Mouse (Mus musculus): ENCODE results near the gene Cox7a1.
A peak's percentile ranks its signal among the peaks of the same experiment; 100 is the strongest.
"Not testable (repeated sequence)": the region's sequence is repeated elsewhere in the genome, so short reads cannot be mapped to it uniquely, and the experiment has no call there.

Cox7a1 gene

DNA sequence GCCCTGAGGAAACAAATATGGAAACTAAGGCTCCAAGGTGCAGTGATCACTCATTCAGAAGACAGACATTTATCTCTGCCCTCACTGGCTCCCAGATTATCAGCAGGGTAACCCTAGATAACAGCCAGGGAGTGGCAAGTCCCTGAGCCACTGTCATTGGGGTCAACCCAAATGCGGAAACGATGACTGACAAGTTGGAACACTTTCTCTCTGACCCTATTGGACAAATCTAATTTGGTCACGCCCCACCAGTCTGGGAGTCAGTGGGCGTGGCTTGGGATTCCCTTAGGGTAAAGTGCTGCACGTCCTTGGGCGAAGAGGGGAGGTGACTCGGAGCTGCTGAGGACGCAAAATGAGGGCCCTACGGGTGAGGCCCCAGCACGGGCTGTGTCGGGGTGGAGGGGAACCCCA lies at the start of gene Cox7a1:
Gene Cox7a1 (plus strand): TSS at position 266 of the 411 bp plus-strand sequence.
- peak; percentile 80 to 82 for DNase-seq

DNA sequence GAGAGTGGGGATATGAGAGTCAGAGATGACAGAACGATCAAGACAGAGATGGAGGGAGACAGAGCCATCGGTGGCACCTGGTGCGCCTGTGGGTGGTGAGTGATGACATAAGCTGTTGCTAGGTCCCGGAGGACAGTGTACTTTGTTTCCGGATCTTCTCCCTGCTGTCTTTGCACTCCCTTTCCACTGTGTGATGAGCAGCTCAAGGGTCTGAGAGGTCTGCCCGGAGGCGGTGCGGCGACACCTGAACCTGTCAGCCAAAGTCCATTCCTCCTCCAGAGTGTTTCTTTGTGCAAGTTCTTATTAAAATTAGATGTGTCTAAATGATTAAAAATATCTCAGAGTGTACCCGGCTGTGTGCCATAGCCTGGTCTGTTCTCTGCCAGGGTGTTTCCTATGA lies 47.1 kb upstream of the Cox7a1 start:
- no peak for DNase-seq

DNA sequence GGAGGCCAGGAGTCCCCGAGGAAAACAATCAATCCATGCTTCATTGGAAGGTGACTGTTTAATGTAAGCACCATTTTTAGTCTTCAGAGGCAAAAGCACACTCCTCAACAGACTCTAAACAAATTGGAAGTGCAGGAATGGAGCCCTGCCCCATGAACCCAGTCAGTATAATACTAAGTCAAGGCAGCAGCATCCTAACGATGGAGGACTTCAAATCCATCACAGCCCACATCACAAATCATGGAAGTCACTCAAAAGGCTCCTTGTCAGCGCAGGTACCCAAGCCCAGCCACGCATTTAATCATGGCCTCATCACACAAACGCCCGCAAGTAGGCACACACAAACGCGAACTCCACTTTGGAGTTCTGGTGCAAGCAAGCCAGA lies 40.8 kb upstream of the Cox7a1 start:
- DNase-seq = peak in 1 of 2 experiments; percentile 17

DNA sequence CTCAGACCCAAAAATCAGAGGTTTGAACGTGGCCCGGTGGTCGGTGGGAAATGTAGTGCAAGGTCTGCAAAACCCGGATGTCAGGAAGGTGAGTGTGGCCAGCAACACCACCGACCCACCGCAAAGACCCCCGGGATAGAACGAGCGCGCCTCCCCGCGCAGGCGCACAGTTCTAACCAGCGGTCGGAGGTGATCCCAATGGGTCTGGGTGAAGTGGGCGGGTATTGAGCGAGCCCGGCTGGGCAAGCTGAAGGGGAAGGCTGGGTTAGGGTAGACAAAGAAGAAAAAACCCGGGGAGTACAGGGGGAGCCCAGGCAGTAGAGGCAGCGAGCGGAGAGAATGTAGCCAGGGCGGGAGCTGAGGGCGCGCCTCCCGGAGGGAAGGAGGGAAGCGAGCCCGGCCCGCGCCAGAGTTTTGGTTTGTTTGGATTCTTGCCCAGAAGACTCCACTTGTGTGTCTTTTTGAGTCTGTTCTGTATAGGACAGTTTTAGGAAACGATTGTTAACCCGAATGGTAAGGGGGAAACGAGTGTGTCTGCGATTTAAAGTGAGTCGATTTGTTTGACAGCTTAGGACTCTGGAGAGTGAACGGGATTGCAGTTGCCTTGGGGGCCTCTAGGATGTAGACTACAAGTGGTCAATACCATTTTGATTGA lies 40.3 kb upstream of the Cox7a1 start:
- peak; percentile 92 to 96 for DNase-seq

DNA sequence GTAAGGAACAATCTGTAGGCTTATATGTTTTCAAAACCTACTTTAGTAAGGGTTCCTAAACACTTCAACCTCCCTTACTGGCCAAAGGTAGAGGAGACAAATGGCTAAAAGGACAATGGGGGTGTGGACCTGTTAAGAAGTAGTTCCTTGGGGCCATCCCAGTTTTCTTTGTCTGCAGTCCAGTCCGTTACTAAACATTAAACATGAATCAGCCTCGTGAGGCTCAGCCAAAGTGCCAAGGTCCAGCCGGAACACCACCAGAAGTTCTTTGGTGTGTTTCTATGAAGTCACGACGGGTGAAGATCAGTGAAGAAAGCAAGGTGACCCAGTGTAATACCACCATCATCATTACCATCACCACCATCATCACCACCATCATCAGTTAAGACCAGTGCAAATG lies 36.9 kb upstream of the Cox7a1 start:
- no peak for DNase-seq

DNA sequence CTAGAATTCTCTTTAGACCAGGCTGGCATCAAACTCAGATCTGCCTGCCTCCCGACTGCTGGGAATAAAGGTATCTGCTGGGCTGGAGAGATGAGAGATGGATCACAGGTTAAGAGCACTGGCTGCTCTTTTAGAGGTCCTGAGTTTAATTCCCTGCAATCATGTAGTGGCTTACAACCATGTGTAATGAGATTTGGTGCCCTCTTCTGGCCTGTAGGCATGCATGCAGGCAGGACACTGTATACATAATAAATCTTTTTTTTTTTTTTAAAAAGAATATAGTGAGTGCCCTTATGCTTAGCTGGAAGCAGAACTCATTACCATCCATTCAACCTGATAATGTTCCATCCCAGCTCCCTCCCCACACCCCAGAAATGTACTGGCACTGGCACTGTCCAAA lies 29.9 kb upstream of the Cox7a1 start:
- DNase-seq = no peak

DNA sequence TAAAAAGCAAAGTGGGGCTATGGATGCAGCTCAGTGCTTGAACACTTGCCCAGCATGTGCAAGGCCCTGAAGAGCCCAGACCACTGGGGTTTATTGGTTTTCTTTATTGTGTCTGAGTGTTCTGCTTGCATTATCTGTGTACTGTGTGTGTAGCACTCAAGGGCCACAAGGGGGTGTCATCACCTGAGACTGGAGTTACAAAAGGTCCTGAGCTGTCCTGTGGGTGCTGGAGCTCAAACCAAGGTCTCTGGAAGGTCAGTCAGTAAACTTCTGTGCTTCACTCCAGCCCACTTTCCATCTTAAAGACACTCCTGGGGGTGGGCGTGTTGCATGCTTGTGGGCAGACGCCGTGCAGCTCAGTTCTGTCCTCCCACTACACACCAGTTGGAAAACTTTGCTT lies 28.4 kb upstream of the Cox7a1 start:
- no peak for DNase-seq

DNA sequence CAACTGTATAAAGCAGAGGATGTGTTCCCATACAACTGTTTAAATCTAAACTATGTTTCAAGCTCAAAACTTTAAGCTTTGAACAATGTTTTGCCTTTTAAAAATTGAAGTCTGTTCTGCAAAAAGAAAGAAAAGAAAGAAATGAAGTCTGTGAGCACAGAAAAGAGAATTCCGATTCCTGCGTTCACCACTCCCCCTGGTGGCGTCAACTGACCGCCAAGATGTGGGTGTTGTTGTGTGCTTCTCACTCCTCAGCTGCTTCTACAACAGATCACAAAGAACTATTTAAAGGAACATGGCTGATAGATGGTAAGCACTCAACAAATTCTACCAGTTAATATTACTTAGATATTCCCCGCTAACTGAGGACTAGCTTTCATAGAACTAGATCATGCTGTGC lies 20.8 kb upstream of the Cox7a1 start:
- DNase-seq = no peak

DNA sequence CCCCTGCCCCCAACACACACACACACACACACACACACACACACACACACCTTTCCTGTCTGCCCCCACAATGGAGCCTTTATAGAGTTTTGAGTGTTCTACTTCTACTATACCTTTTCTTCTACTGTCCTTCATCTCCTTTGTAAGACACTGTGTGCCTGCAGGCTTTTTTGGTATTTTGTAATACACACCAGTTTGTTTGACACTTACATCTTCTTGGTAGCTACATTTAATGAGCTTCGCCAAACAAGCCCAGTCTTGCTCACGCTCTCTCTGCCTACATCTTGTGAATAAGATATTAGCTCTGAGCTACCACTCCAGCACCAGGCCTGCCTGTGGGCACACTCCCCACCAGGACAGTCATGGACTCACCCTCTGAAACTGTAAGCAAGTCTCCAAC lies 19.2 kb upstream of the Cox7a1 start:
- no peak for DNase-seq

DNA sequence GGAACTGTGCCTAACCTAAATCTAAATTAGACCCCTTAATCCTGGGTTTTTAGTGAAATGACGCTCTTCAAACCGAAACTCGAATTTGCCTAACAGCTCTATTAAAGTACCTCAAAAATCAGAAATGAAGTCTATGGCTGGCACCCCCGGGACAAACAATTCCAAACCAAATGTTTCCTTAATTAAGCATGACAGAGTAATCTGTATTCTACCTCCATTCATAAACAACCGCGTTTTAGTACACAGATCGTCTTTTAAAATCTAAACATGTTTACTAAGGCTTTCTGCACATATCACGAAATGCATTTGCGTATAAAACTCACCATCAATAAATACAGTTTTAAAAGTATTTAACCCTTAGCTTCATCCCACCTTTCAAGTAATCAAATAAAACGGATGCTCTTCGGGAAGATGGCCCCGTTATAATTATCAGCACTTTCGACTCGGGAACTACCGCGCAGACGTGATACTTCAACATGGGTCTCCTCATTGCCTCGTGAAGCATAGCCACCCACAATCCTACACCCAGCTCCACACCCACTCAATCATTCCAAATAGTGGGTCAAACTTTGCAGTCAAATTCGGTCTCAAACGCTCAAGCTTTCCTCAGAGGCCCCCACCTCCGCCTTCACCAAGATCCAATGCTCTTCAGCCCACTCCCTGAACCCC lies 14.9 kb upstream of the Cox7a1 start:
- no peak for DNase-seq

DNA sequence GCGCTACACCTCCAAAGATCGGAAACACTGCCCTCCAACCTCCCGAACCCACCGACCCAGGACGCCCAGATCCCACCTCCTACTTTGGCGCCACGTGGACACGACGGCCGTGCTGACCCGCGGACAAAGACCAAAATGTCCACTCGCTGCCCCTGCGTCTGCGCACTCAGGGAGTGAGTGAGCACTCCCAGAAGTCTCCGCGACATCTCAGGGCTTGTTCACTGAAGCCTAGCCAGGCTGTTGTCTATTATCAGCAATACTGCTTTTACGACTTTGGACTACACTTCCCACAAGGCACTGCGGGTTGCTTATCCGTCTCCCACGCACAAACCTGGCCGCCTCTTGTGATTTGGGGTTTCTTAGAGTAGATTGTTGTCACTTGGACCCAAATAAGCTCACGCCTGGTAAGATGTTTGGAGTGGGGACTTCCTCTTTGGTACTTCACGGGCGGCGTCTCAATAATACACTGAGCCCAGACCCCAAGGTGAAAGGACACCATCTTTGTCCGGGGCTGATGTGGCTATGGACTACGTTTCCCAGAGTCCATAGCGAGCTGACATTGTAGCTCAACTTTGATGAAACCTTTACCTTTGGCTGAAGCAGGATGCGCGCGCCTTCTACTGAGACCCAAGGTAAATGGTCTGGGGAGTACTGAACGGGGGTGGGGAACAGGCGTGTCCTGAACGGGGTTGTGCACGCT lies 14.2 kb upstream of the Cox7a1 start, which contains the start of gene Zfp146:
Gene Zfp146 (minus strand): TSS at position 168 of the 700 bp plus-strand sequence.
- DNase-seq = peak; percentile 93 to 96

DNA sequence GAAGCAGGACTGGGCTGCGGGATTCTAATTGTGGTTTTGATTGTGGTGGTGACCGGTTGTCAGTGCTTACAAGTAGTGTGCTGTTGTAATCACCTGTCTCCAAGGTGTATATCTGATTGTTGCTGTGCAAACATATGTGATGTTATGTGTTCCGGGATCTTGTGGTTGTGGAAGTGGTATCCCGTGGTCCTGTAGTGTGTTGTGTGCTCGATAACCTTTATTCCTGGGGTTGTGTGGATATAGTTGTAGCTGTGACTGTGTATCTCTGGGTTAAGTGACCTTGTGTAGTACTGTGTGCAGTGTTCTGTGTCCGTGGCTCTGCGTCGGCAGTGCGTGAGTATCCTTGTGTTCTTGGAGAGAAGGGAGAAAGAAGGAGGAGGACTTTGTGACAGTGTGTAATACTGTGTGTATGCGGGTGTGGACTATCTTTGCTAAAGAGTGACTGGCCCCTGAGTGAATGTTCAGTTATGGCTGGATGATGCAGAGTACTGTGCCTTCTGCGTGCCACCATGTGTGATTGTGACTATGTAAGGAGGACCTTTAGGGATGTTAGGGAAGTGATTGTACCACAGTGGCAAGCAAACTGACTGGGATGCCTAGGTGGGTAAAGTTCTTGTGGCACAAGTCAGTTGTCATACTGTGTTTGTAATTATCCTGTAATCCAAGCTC lies 13.5 kb upstream of the Cox7a1 start:
- DNase-seq = no peak

DNA sequence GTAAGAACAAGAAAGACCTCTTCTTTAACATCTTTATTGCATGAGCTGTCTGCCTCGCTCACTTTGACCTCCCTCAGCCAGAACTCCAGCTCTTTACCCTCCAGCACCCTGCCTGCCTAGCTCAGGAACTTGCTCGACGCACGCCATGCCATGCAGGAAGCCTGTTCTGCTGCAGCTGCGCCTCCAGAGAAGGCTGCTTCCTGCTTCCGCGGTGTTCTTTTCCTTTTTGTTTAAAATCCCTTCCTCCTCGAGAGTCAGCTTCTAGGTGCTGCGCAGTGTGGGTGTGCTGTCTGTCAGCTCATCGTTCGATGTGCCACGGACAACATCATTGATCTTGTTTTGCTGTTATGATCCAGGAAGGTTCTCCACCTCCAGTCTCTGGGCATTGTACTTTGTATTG lies 7.5 kb upstream of the Cox7a1 start:
- no peak for DNase-seq

DNA sequence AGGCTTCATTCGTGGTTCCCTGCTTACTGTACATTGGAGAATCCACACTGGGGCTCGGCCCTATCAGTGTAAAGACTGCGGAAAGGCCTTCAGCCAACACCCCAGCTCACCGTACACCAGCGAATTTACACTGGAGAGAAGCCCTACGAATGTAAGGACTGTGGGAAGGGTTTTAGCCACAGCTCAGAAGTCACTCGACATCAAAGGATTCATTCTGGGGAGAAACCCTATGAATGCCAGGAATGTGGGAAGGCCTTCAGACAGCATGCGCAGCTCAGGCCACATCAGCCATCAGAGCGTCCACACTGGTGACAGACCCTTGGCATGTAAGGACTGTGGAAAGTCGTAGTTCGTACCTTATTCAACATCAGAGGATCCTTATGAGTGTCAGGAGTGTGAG lies 5.7 kb upstream of the Cox7a1 start:
- DNase-seq = no peak

DNA sequence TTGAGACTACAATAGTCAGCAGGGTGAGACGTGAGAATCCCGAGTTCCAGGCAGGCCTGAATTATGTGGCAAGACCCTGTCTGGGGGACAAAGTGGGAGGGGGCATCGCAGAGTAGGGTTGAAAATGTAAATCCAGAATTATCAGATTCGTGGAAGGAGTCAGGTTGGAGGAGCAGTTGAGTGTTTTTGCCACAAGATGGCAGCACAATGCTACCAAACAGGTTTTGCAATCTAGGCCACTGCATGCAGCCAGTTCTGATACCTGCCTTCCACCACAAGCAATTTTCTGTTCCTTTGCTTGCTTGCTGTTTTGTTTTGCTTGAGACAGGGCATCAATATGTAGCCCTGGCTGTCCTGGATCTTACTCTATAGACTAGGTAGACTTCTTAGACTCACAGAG lies 2.6 kb upstream of the Cox7a1 start:
- DNase-seq = peak; percentile 85 to 90

DNA sequence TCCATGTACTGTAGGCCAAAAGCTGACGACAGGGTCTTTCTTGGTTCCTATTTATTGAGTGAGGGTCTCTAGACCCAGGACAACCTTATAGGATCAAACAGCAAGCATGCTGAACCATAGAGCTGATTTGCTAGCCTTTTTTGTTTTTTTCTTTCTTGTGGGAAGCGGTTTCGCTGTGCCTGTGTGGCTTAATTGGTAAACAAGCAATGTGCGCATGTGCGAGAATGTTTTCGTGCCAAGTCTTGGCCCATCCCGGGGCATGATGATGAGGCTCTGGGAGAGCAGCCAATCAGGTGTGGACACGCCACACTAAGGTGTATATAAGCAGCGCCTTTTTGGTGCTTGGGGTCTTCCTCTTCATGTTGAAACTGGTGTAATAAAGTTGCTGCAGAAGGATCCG lies 2.0 kb upstream of the Cox7a1 start:
- not testable (repeated sequence) for DNase-seq

DNA sequence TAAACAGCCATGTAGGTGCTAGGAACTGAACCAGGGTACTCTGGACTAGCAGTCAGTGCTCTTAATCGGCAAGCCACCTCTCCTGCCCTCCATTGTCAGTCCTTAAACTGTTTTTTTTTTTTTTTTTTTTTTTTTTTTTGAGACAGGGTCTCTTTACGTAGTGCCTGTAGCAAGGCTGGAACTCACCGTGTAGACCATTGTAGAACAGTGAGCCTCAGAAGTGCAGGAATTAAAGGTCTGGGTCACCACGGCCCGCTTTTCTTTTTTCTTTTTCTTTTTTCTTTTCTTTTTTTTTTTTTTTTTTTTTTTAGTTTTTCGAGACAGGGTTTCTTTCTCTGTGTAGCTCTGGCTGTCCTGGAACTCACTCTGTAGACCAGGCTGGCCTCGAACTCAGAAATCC lies 755 bp upstream of the Cox7a1 start:
- DNase-seq = not testable (repeated sequence)

DNA sequence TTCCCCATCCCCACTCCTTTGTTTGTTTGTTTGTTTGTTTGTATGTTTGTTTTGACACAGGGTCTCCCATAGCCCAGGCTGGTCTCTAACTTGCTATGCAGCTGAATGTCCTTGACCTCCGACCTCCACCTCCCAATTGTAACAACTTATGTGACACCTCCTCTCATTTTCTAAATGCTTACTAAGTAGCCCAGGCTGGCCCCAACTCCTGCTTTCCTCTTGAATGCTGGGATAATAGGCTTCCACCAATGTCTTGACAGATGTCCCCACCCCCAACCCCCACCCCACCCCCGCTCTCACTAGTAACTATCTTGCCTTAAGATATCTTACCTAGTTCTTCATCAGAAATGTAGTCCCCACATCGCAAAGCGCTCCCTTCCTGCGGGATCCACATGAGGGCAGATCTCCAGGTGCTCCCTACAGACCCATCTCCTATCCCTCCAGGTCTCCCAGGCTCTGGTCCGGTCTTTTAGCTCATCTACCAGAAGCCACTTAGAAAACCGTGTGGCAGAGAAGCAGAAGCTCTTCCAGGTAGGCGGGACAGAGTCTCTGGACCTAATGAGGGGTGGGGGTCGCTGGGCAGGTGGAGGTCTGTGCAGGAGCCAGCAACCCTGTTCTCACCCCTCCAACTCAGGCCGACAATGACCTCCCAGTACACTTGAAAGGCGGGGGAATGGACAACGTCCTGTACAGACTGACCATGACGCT lies 851 bp downstream of the Cox7a1 start:
- DNase-seq = no peak

DNA sequence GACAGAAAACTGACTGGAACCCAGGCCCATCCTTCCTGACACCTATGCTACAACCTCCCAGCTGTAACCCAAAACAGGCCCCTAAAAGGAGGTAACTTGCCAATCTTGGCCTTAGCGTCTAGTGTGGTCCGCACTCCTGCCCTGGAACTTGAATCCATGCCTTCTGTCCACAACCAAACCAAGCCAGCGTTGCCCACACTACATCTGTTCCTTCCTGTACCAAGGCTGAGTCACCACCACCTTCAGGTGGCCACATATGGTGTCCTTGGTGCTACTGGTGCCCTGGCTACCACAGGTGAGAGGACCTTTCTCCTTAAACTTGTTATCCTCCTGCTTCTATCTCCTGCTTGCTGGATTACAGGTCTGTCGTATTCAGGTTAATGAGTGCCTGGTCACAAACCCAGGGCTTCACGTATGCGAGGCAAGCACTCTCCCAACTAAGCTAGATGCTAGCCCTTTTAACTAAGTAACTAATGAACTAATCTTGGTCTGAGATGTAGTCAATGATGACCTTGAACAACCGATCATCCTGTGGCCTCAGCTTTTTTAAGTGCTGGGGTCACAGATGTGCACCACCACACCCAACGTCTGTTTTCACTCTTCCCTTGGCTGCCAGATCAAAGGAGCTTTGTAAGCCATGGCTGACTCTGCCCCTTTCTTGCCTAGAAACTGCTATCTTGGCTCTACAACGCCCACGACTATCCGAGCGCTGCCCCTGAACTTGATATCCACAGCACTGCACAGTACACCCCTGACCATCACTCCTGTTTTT lies 4.6 kb downstream of the Cox7a1 start:
- DNase-seq = no peak

DNA sequence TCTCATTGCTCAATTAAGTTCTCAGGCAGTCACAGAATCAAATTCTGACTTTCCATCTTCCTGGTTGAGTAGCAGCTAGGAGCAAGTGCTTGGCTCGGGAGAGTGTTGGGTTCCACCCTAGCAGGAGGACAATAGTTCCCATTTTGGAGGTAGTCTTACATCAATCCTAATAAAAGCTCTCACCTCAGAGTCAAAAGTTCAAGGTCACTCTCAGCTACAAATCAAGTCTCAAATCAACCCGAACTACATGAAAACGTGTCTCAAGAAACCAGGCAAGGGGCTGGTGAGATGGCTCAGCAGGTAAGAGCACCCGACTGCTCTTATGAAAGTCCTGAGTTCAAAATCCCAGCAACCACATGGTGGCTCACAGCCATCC lies 5.2 kb downstream of the Cox7a1 start:
- DNase-seq = no peak

DNA sequence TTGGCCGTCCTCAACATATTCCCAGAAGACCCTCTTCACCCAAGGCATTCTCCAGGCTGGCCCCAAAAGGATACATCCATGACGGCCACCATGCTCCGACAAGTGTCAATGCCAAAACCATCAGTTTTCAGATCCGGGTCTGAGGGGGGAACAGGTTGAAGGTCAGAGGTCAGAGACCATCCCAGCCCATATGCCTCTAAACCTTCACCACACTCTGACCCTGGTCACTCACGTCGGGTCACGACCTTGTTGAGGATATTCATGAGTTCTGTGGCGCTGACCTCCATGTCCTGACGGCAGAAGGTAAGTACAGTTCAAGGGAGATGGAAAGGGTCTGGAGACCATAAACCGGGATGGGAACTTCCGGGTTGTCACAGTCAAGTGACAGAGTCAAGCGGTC lies 8.1 kb downstream of the Cox7a1 start:
- DNase-seq = no peak

DNA sequence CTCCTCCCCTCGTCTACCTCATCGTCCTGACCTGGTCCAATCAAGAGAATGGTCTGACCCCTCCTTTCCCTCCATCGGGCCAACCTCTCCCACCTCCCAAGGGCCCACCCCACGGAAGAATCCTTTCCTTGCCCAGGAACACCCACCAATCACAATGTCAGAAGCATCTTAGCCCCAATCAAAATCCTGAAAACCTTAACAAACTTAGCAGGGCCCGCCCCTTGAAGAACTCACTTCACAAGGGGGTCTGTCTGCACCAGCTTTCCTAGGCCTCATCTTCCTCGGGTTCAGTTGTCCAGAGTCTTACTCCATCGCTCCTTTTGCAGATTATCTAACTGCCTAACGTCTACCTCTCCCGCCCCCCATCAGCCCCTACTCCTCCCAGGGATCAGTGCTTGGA lies 9.1 kb downstream of the Cox7a1 start:
- DNase-seq = peak in 1 of 2 experiments; percentile 20
